Mouse (Mus musculus) intestine, postnatal 0 days (tissue): ENCODE measurements around the gene Nipbl. TPM values are rescaled to one million over a fixed set of nuclear protein-coding genes. Genes with fewer than 3 reads are reported as not detected.

Experiments
- ATAC-seq: fragments of 200-750 bp; cut with Nextera tagmentation; 2 replicates; pipeline ENCODE4 v1.8.0; 2017; ENCODE audit warnings: mild to moderate bottlenecking, moderate TSS enrichment, moderate library complexity
- H3K27ac ChIP-seq: fragments of 300-500 bp; sonication (generic); 2 replicates; pipeline ENCODE4 v1.5.1; 2014; ENCODE audit warnings: mild to moderate bottlenecking, low read depth, low read length, moderate library complexity
- H3K27me3 ChIP-seq: fragments of 300-500 bp; sonication (generic); replicated peaks from 2 replicates; pipeline ENCODE4 v1.6.1; 2014; ENCODE audit warnings: low read length, mixed read lengths; ENCODE audit not compliant: control insufficient read depth, insufficient read depth
- H3K36me3 ChIP-seq: fragments of 300-500 bp; sonication (generic); 2 replicates; pipeline ENCODE4 v1.6.1; 2014; ENCODE audit warnings: mild to moderate bottlenecking, moderate library complexity; ENCODE audit not compliant: control insufficient read depth, insufficient read depth
- H3K4me1 ChIP-seq: fragments of 300-500 bp; sonication (generic); replicated peaks from 2 replicates; pipeline ENCODE4 v1.6.1; 2014; ENCODE audit warnings: antibody characterized with exemption, low read length, mixed read lengths; ENCODE audit not compliant: control insufficient read depth, insufficient read depth
- H3K4me2 ChIP-seq: fragments of 300-500 bp; sonication (generic); replicated peaks from 2 replicates; pipeline ENCODE4 v1.6.1; 2014; ENCODE audit warnings: low read depth, mild to moderate bottlenecking, moderate library complexity
- H3K4me3 ChIP-seq: fragments of 300-500 bp; sonication (generic); 2 replicates; pipeline ENCODE4 v1.5.1; 2014; ENCODE audit warnings: low read depth, low read length
- H3K9ac ChIP-seq: fragments of 300-500 bp; sonication (generic); 2 replicates; pipeline ENCODE4 v1.6.1; 2014; ENCODE audit warnings: mild to moderate bottlenecking, low read depth, low read length
- H3K9me3 ChIP-seq: fragments of 300-500 bp; sonication (generic); 2 replicates; pipeline ENCODE4 v1.6.1; 2016; ENCODE audit warnings: mixed run types; ENCODE audit not compliant: control insufficient read depth
- CTCF ChIP-seq: sonication (generic); IDR thresholded peaks from 2 replicates; pipeline ENCODE4 v1.5.1; 2016; ENCODE audit warnings: low read depth, mild to moderate bottlenecking, control low read depth, antibody characterized with exemption, moderate library complexity
- WGBS: fragments of 180-500 bp; shearing (Covaris S2); extraction: QIAGEN DNeasy Blood & Tissue Kit; methylation state at CpG from one replicate; pipeline ENCODE4 v1.1.7; 2014; 5-methylcytosine and 5-hydroxymethylcytosine counted together
- polyA plus RNA-seq: library from polyadenylated mRNA; unstranded; fragments of >200 nt; fragmentation: Nextera tagmentation; extraction: Ambion mirVana; gene quantifications from 2 replicates; pipeline ENCODE4 v1.2.1, GENCODE M21; 2015

The Nipbl gene
- polyA plus RNA-seq, 1 experiment from 2014 or later = 9.3 TPM

DNA sequence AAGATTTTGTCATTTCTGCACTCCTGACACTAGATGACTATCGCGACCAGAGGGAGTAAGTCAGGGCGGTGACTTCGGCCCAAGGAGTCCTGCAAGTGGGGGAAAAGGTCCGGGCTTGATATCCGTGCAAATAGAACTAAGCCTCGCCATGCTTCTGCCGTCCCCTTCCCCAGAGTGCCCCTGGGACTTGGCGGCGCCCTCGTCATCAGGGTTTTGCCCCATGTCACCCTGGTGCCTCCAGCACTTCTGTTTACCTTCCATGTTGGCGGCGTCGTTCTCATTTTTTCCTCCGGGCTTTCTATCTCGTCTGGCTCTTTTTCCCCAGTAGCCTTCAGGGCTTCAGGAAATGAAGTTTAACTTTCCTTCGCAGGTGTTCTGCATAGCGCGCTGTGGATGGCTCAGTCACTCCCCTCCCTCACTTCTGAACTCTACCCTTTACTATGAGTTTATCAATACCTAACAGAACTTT, 1.7 kb upstream of the Nipbl start:
- no peak for TF ChIP-seq CTCF
- Histone ChIP-seq H3K4me2 (peak overlapping the region; percentile 85), H3K27me3 (no peaks in the 10 kb centered on the region), H3K36me3 (no peaks in the 10 kb centered on the region), H3K4me1 (no peaks in the 10 kb centered on the region; the same call in 1 of the 2 replicates), H3K4me3 (peak overlapping the region; percentile 82), H3K27ac (peak overlapping the region; percentile 100), H3K9ac (peak overlapping the region; percentile 99), H3K9me3 (no peaks in the 10 kb centered on the region)
- under 1% methylated on average over 19 of the region's 19 CpGs for WGBS
- no peak for ATAC-seq

GRCm38 (mm10) chr15:8444890-8445597, 781 bp upstream of the Nipbl start:
- Histone ChIP-seq H3K27ac (peak overlapping the region; percentile 100), H3K9ac (peak overlapping the region; percentile 99), H3K9me3 (no peaks in the 10 kb centered on the region), H3K4me3 (peak overlapping the region; percentile 82), H3K4me2 (peak overlapping the region; percentile 85), H3K4me1 (no peaks in the 10 kb centered on the region; the same call in 1 of the 2 replicates), H3K36me3 (no peaks in the 10 kb centered on the region), H3K27me3 (no peaks in the 10 kb centered on the region)
- TF ChIP-seq CTCF = peak; percentile 80
- WGBS = under 1% methylated on average over 57 of the region's 57 CpGs
- peak; percentile 69 for ATAC-seq

- Histone ChIP-seq H3K36me3 (no peaks in the 10 kb centered on the region), H3K9me3 (no peaks in the 10 kb centered on the region), H3K27ac (peak overlapping the region; percentile 100), H3K4me1 (no peaks in the 10 kb centered on the region; the same call in 1 of the 2 replicates), H3K4me3 (peak overlapping the region; percentile 82), H3K9ac (peak overlapping the region; percentile 99), H3K27me3 (no peaks in the 10 kb centered on the region), H3K4me2 (peak overlapping the region; percentile 85)
- under 1% methylated on average over 38 of the region's 40 CpGs for WGBS
- TF ChIP-seq CTCF = no peak
- peak; percentile 39 for ATAC-seq
Measured at GRCm38 (mm10) chr15:8443168-8443925, 916 bp downstream of the Nipbl start.

DNA sequence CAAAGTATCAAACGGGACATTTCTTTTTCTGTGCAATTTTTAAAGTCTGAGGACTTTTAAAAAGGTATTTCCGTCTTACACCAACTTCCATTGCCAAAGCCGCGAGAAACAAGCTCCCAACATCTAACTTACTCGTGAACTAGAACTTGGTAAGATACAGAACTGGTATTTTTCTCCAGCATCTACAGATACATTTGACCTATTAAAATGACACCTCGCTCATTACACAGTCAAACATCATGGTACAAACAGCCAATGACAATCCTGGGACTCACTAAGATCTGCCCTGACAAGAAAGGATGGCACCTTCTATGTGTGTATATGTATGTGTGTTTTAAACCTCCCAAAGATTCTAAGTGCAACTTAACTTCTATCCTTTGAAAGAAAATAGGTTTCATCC, 1.5 kb downstream of the Nipbl start:
- Histone ChIP-seq H3K4me2 (peak overlapping the region; percentile 85), H3K4me1 (no peaks in the 10 kb centered on the region; the same call in 1 of the 2 replicates), H3K27me3 (no peaks in the 10 kb centered on the region), H3K4me3 (peak overlapping the region; percentile 82), H3K27ac (peak overlapping the region; percentile 57), H3K9ac (peak overlapping the region; percentile 99), H3K36me3 (no peaks in the 10 kb centered on the region), H3K9me3 (no peaks in the 10 kb centered on the region)
- WGBS = under 1% methylated on average over 6 of the region's 6 CpGs
- no peak for TF ChIP-seq CTCF
- no peak for ATAC-seq

- peak overlapping the region; percentile 85 for H3K4me2 ChIP-seq
- ATAC-seq = no peak
- no peaks in the 10 kb centered on the region; the same call in 1 of the 2 replicates for H3K4me1 ChIP-seq
- 3% methylated on average over 11 of the region's 11 CpGs for WGBS
- no peaks in the 10 kb centered on the region for H3K27me3 ChIP-seq
- H3K27ac ChIP-seq = peak overlapping the region; percentile 57; the same call in 1 of the 2 replicates
- H3K4me3 ChIP-seq = peak overlapping the region; percentile 82
- H3K9me3 ChIP-seq = no peaks in the 10 kb centered on the region
- H3K9ac ChIP-seq = peak overlapping the region; percentile 99
- TF ChIP-seq CTCF = no peak
- no peaks in the 10 kb centered on the region for H3K36me3 ChIP-seq
Measured at GRCm38 (mm10) chr15:8442156-8442555, 2.1 kb downstream of the Nipbl start.

- Histone ChIP-seq H3K4me2 (no peak overlapping the region), H3K9ac (no peak overlapping the region), H3K4me1 (no peaks in the 10 kb centered on the region), H3K27me3 (no peaks in the 10 kb centered on the region), H3K4me3 (no peak overlapping the region), H3K9me3 (no peaks in the 10 kb centered on the region), H3K27ac (no peak overlapping the region), H3K36me3 (no peaks in the 10 kb centered on the region)
- WGBS = 78% methylated on average over 2 of the region's 2 CpGs
- ATAC-seq = no peak
- peak; percentile 22; the same call in 1 of the 2 replicates for TF ChIP-seq CTCF
Measured at GRCm38 (mm10) chr15:8433239-8433947, 10.9 kb downstream of the Nipbl start.
